Mouse (Mus musculus) lung, embryonic 14.5 days (tissue): Measurements from ENCODE around the gene Usp40. TPM values are rescaled to one million over a fixed set of nuclear protein-coding genes. Genes with fewer than 3 reads are reported as not detected.
"Not testable (repeated sequence)": the region's sequence is repeated elsewhere in the genome, so short reads cannot be mapped to it uniquely, and the experiment has no call there.

Experiments
- ATAC-seq: fragments of 200-750 bp; cut with Nextera tagmentation; 2 replicates; pipeline ENCODE4 v1.8.0; 2017; ENCODE audit warnings: mild to moderate bottlenecking, moderate TSS enrichment, moderate library complexity; ENCODE audit not compliant: insufficient read depth
- DNase-seq: peaks from one replicate; pipeline ENCODE4 v3.0.0-alpha.2; 2015
- H3K27ac ChIP-seq: fragments of 300-500 bp; sonication (generic); 2 replicates; pipeline ENCODE4 v1.5.1; 2014; ENCODE audit warnings: low read depth, mild to moderate bottlenecking, moderate library complexity
- H3K27me3 ChIP-seq: fragments of 300-500 bp; sonication (generic); 2 replicates; pipeline ENCODE4 v1.6.1; 2014; ENCODE audit warnings: low read length, control low read depth; ENCODE audit not compliant: insufficient read depth
- H3K36me3 ChIP-seq: fragments of 300-500 bp; sonication (generic); 2 replicates; pipeline ENCODE4 v1.6.1; 2014; ENCODE audit warnings: control low read depth; ENCODE audit not compliant: insufficient read depth
- H3K4me1 ChIP-seq: fragments of 300-500 bp; sonication (generic); 2 replicates; pipeline ENCODE4 v1.6.1; 2014; ENCODE audit warnings: antibody characterized with exemption, control low read depth; ENCODE audit not compliant: insufficient read depth
- H3K4me2 ChIP-seq: fragments of 300-500 bp; sonication (generic); 2 replicates; pipeline ENCODE4 v1.6.1; 2014; ENCODE audit warnings: mild to moderate bottlenecking
- H3K4me3 ChIP-seq: fragments of 300-500 bp; sonication (generic); 2 replicates; pipeline ENCODE4 v1.5.1; 2014; ENCODE audit warnings: low read depth, low read length
- H3K9ac ChIP-seq: fragments of 300-500 bp; sonication (generic); 2 replicates; pipeline ENCODE4 v1.6.1; 2014
- H3K9me3 ChIP-seq: fragments of 300-500 bp; sonication (generic); 2 replicates; pipeline ENCODE4 v1.6.1; 2016; ENCODE audit warnings: low read depth, low read length, control low read depth
- CTCF ChIP-seq: IDR thresholded peaks from 2 replicates; pipeline ENCODE4 v1.5.1; 2016; ENCODE audit warnings: antibody characterized with exemption, low read depth
- WGBS: fragments of 180-500 bp; shearing (Covaris S2); extraction: QIAGEN DNeasy Blood & Tissue Kit; methylation state at CpG from one replicate; pipeline ENCODE4 v1.1.7; 2014; 5-methylcytosine and 5-hydroxymethylcytosine counted together
- polyA plus RNA-seq: library from polyadenylated mRNA; unstranded; fragments of >200 nt; fragmentation: Nextera tagmentation; extraction: Ambion mirVana; gene quantifications from 2 replicates; pipeline ENCODE4 v1.2.1, GENCODE M21; 2014

Gene Usp40
- polyA plus RNA-seq: 35.6 and 36.7 TPM in 2 replicates

- Histone ChIP-seq H3K27me3 (no peaks in the 10 kb centered on the region), H3K9ac (peak within 1 kb of the TSS; percentile 80), H3K4me1 (no peaks in the 10 kb centered on the region), H3K36me3 (peaks cover 11% of the 10 kb centered on the region; the same call in 1 of the 2 replicates), H3K9me3 (no peaks in the 10 kb centered on the region), H3K4me3 (peak within 1 kb of the TSS; percentile 52), H3K4me2 (peak within 1 kb of the TSS; percentile 58), H3K27ac (peak within 1 kb of the TSS; percentile 87)
- DNase-seq: peak; percentile 87
- peak; percentile 96 for ATAC-seq
- no peak for TF ChIP-seq CTCF
- under 1% methylated on average over 45 of the region's 45 CpGs for WGBS
Measured at GRCm38 (mm10) chr1:88008211-88008697, at the start of gene Usp40. TSS of gene Usp40 (minus strand) at chr1:88008551.

GRCm38 (mm10) chr1:88055088-88055487 lies 46.7 kb upstream of the Usp40 start, which contains the start of gene Ugt1a10:
TSS of gene Ugt1a10 (plus strand) at chr1:88055388.
- H3K4me2 ChIP-seq: no peak within 1 kb of the TSS
- H3K9me3 ChIP-seq: no peaks in the 10 kb centered on the region
- no peak within 1 kb of the TSS for H3K27ac ChIP-seq
- H3K9ac ChIP-seq: no peak within 1 kb of the TSS
- no peaks in the 10 kb centered on the region for H3K36me3 ChIP-seq
- H3K4me1 ChIP-seq: no peaks in the 10 kb centered on the region
- H3K4me3 ChIP-seq: no peak within 1 kb of the TSS
- no peak for DNase-seq
- H3K27me3 ChIP-seq: no peaks in the 10 kb centered on the region
- 68% methylated on average over 1 of the region's 1 CpGs for WGBS
- TF ChIP-seq CTCF: no peak
- no peak for ATAC-seq

- not testable (repeated sequence) for ATAC-seq, H3K9ac ChIP-seq, DNase-seq, H3K27ac ChIP-seq, H3K4me1 ChIP-seq, H3K27me3 ChIP-seq, H3K36me3 ChIP-seq, H3K9me3 ChIP-seq, H3K4me2 ChIP-seq, H3K4me3 ChIP-seq
- 81% methylated on average over 2 of the region's 2 CpGs for WGBS
Measured at GRCm38 (mm10) chr1:88047408-88047807, 39.1 kb upstream of the Usp40 start.

GRCm38 (mm10) chr1:88044832-88045437 lies 36.6 kb upstream of the Usp40 start:
- H3K9me3 ChIP-seq: not testable (repeated sequence)
- 49% methylated on average over 3 of the region's 5 CpGs for WGBS

GRCm38 (mm10) chr1:88043044-88043443 lies 34.7 kb upstream of the Usp40 start:
- WGBS: 64% methylated on average over 1 of the region's 2 CpGs
- ATAC-seq, H3K4me2 ChIP-seq, DNase-seq, H3K4me3 ChIP-seq, H3K36me3 ChIP-seq, H3K9ac ChIP-seq, H3K27ac ChIP-seq, H3K4me1 ChIP-seq, H3K27me3 ChIP-seq, H3K9me3 ChIP-seq: not testable (repeated sequence)

More at GRCm38 (mm10) chr1:88044832-88045437, 36.6 kb upstream of the Usp40 start:
- not testable (repeated sequence) for H3K36me3 ChIP-seq, H3K4me3 ChIP-seq, H3K4me2 ChIP-seq, H3K27me3 ChIP-seq, H3K27ac ChIP-seq, ATAC-seq, H3K9ac ChIP-seq, DNase-seq, H3K4me1 ChIP-seq

- WGBS: 39% methylated on average over 3 of the region's 3 CpGs
- H3K27ac ChIP-seq: not testable (repeated sequence)
Measured at GRCm38 (mm10) chr1:88025244-88025643, 16.9 kb upstream of the Usp40 start.

GRCm38 (mm10) chr1:88015371-88015770 lies 7.0 kb upstream of the Usp40 start:
- no peak overlapping the region for H3K27ac ChIP-seq
- WGBS: 82% methylated on average over 6 of the region's 6 CpGs
- H3K4me1 ChIP-seq: no peaks in the 10 kb centered on the region
- no peaks in the 10 kb centered on the region for H3K27me3 ChIP-seq
- no peaks in the 10 kb centered on the region for H3K9me3 ChIP-seq
- ATAC-seq (no peak), DNase-seq (no peak)
- no peak overlapping the region for H3K9ac ChIP-seq
- H3K4me2 ChIP-seq: no peak overlapping the region
- H3K4me3 ChIP-seq: no peak overlapping the region
- no peaks in the 10 kb centered on the region for H3K36me3 ChIP-seq
- no peak for TF ChIP-seq CTCF

More at GRCm38 (mm10) chr1:88025244-88025643, 16.9 kb upstream of the Usp40 start:
- not testable (repeated sequence) for ATAC-seq, H3K9me3 ChIP-seq, H3K9ac ChIP-seq, H3K4me3 ChIP-seq, DNase-seq, H3K36me3 ChIP-seq, H3K27me3 ChIP-seq, H3K4me2 ChIP-seq, H3K4me1 ChIP-seq
